Mouse (Mus musculus) hindbrain, postnatal 0 days (tissue): ENCODE measurements around the gene 4930595D18Rik. TPM values are rescaled to one million over a fixed set of nuclear protein-coding genes. Genes with fewer than 3 reads are reported as not detected.

Experiments
- ATAC-seq: fragments of 200-750 bp; cut with Nextera tagmentation; 2 replicates; pipeline ENCODE4 v1.8.0; 2017; ENCODE audit warnings: mild to moderate bottlenecking, moderate TSS enrichment, moderate library complexity
- DNase-seq: peaks from one replicate; pipeline ENCODE4 v3.0.0-alpha.2; 2015; ENCODE audit warnings: low spot score
- H3K27ac ChIP-seq: fragments of 300-500 bp; sonication (generic); 2 replicates; pipeline ENCODE4 v1.5.1; 2014; ENCODE audit warnings: mild to moderate bottlenecking
- H3K27me3 ChIP-seq: fragments of 300-500 bp; sonication (generic); 2 replicates; pipeline ENCODE4 v1.6.1; 2014; ENCODE audit warnings: low read length, mixed read lengths; ENCODE audit not compliant: insufficient read depth
- H3K36me3 ChIP-seq: fragments of 300-500 bp; sonication (generic); 2 replicates; pipeline ENCODE4 v1.6.1; 2014; ENCODE audit warnings: low read length, mixed read lengths; ENCODE audit not compliant: insufficient read depth
- H3K4me1 ChIP-seq: fragments of 300-500 bp; sonication (generic); 2 replicates; pipeline ENCODE4 v1.6.1; 2014; ENCODE audit warnings: antibody characterized with exemption, low read length, mixed read lengths; ENCODE audit not compliant: insufficient read depth
- H3K4me2 ChIP-seq: fragments of 300-500 bp; sonication (generic); 2 replicates; pipeline ENCODE4 v1.6.1; 2014; ENCODE audit warnings: low read depth, mild to moderate bottlenecking, low read length, moderate library complexity, mixed read lengths
- H3K4me3 ChIP-seq: fragments of 300-500 bp; sonication (generic); 2 replicates; pipeline ENCODE4 v1.5.1; 2014; ENCODE audit warnings: low read length
- H3K9ac ChIP-seq: fragments of 300-500 bp; sonication (generic); replicated peaks from 2 replicates; pipeline ENCODE4 v1.6.1; 2014; ENCODE audit warnings: mild to moderate bottlenecking, low read length, moderate library complexity, mixed read lengths
- H3K9me3 ChIP-seq: fragments of 300-500 bp; sonication (generic); 2 replicates; pipeline ENCODE4 v1.6.1; 2016; ENCODE audit warnings: low read length, mixed read lengths
- CTCF ChIP-seq: IDR thresholded peaks from 2 replicates; pipeline ENCODE4 v1.5.1; 2016; ENCODE audit warnings: antibody characterized with exemption, control low read depth, low read depth
- WGBS: fragments of 180-500 bp; shearing (Covaris S2); extraction: QIAGEN DNeasy Blood & Tissue Kit; methylation state at CpG from one replicate; pipeline ENCODE4 v1.1.7; 2014; 5-methylcytosine and 5-hydroxymethylcytosine counted together
- polyA plus RNA-seq: library from polyadenylated mRNA; unstranded; fragments of >200 nt; fragmentation: Nextera tagmentation; extraction: Ambion mirVana; gene quantifications from 2 replicates; pipeline ENCODE4 v1.2.1, GENCODE M21; 2015
- total RNA-seq: library from RNA; depleted of rRNA; stranded (reverse); fragments of >200 nt; gene quantifications from 2 replicates; pipeline ENCODE4 v1.2.3, GENCODE M21; 2014

The 4930595D18Rik gene
- total and polyA plus RNA-seq, 2 experiments from 2014 or later, result not detected

GRCm38 (mm10) chr12:111168891-111169290 is 15.4 kb downstream of the 4930595D18Rik start:
- peak; percentile 58 for DNase-seq
- H3K4me2 ChIP-seq, result peak overlapping the region; percentile 30; the same call in 1 of the 2 replicates

GRCm38 (mm10) chr12:111166681-111167289 is 17.5 kb downstream of the 4930595D18Rik start:
- DNase-seq (peak; percentile 42), ATAC-seq (no peak)
- Histone ChIP-seq H3K27me3 (no peaks in the 10 kb centered on the region), H3K36me3 (no peaks in the 10 kb centered on the region), H3K4me2 (peak overlapping the region; percentile 75), H3K4me1 (peaks cover 38% of the 10 kb centered on the region), H3K27ac (peak overlapping the region; percentile 88), H3K9ac (peak overlapping the region; percentile 78), H3K4me3 (peak overlapping the region; percentile 83), H3K9me3 (no peaks in the 10 kb centered on the region)
- no peak for TF ChIP-seq CTCF
- WGBS, result 0% methylated on average over 45 of the region's 48 CpGs

More at GRCm38 (mm10) chr12:111168891-111169290, 15.4 kb downstream of the 4930595D18Rik start:
- Histone ChIP-seq H3K27me3 (no peaks in the 10 kb centered on the region), H3K27ac (no peak overlapping the region), H3K4me3 (no peak overlapping the region), H3K9me3 (no peaks in the 10 kb centered on the region), H3K4me1 (peaks cover 26% of the 10 kb centered on the region), H3K36me3 (no peaks in the 10 kb centered on the region), H3K9ac (no peak overlapping the region)
- 51% methylated on average over 4 of the region's 4 CpGs for WGBS
- no peak for TF ChIP-seq CTCF
- no peak for ATAC-seq

GRCm38 (mm10) chr12:111165831-111166591 is 18.3 kb downstream of the 4930595D18Rik start, which contains the start of gene Traf3:
Gene Traf3 (plus strand): TSS chr12:111166370.
- TF ChIP-seq CTCF, result no peak
- DNase-seq (peak; percentile 93), ATAC-seq (peak; percentile 41; the same call in 1 of the 2 replicates)
- Histone ChIP-seq H3K27me3 (no peaks in the 10 kb centered on the region), H3K27ac (peak within 1 kb of the TSS; percentile 88), H3K9me3 (no peaks in the 10 kb centered on the region), H3K4me1 (peaks cover 39% of the 10 kb centered on the region), H3K36me3 (no peaks in the 10 kb centered on the region), H3K9ac (peak within 1 kb of the TSS; percentile 78), H3K4me2 (peak within 1 kb of the TSS; percentile 75), H3K4me3 (peak within 1 kb of the TSS; percentile 83)
- WGBS, result 6% methylated on average over 71 of the region's 105 CpGs

- DNase-seq, result peak; percentile 65
- H3K27ac ChIP-seq, result peak overlapping the region; percentile 88
- peak overlapping the region; percentile 75 for H3K4me2 ChIP-seq
- WGBS, result 61% methylated on average over 10 of the region's 10 CpGs
- no peak for ATAC-seq
- H3K9ac ChIP-seq, result no peak overlapping the region
- H3K9me3 ChIP-seq, result no peaks in the 10 kb centered on the region
- no peaks in the 10 kb centered on the region for H3K27me3 ChIP-seq
- TF ChIP-seq CTCF, result peak; percentile 64
- H3K4me3 ChIP-seq, result peak overlapping the region; percentile 83
- no peaks in the 10 kb centered on the region for H3K36me3 ChIP-seq
- peaks cover 39% of the 10 kb centered on the region for H3K4me1 ChIP-seq
These were observed 19.0 kb downstream of the 4930595D18Rik start for GRCm38 (mm10) chr12:111165146-111165812.

- peak overlapping the region; percentile 88 for H3K27ac ChIP-seq
- H3K9ac ChIP-seq, result peak overlapping the region; percentile 52
- no peak for TF ChIP-seq CTCF
- H3K27me3 ChIP-seq, result no peaks in the 10 kb centered on the region
- peaks cover 34% of the 10 kb centered on the region for H3K4me1 ChIP-seq
- ATAC-seq, result peak; percentile 89
- WGBS, result 2% methylated on average over 13 of the region's 13 CpGs
- H3K4me2 ChIP-seq, result peak overlapping the region; percentile 55
- H3K36me3 ChIP-seq, result no peaks in the 10 kb centered on the region
- H3K9me3 ChIP-seq, result no peaks in the 10 kb centered on the region
- peak overlapping the region; percentile 23 for H3K4me3 ChIP-seq
- peak; percentile 97 for DNase-seq
These were observed 20.0 kb downstream of the 4930595D18Rik start for GRCm38 (mm10) chr12:111164310-111164751.

GRCm38 (mm10) chr12:111162312-111163061 is 21.8 kb downstream of the 4930595D18Rik start:
- no peaks in the 10 kb centered on the region for H3K36me3 ChIP-seq
- ATAC-seq (peak; percentile 82), DNase-seq (peak; percentile 93)
- TF ChIP-seq CTCF, result peak; percentile 0; the same call in 1 of the 2 replicates
- peaks cover 24% of the 10 kb centered on the region; the same call in 1 of the 2 replicates for H3K4me1 ChIP-seq
- no peaks in the 10 kb centered on the region for H3K27me3 ChIP-seq
- peak overlapping the region; percentile 46 for H3K4me2 ChIP-seq
- H3K4me3 ChIP-seq, result peak overlapping the region; percentile 1; the same call in 1 of the 2 replicates
- H3K27ac ChIP-seq, result peak overlapping the region; percentile 81
- 6% methylated on average over 16 of the region's 16 CpGs for whole genome bisulfite sequencing
- H3K9ac ChIP-seq, result peak overlapping the region; percentile 43
- H3K9me3 ChIP-seq, result no peaks in the 10 kb centered on the region
